Comparison of ENCODE assay signal across 8 mouse cellular contexts in genomic region chr5:53355069-53355468, GRCm38 (mm10).
A peak's percentile ranks its signal among the peaks of the same experiment; 100 is the strongest.
DNase-seq lines count a peak whose midpoint lies in the region; ATAC-seq lines count a peak whose summit lies in the region.

No protein-coding gene starts in this region.

- no peaks in the 10 kb centered on the region for H3K36me3 ChIP-seq in hindbrain, embryonic 14.5 days (replicated peaks; ENCODE audit: control insufficient read depth, insufficient read depth)

- no peak overlapping the region for H3K9ac ChIP-seq in hindbrain, embryonic 14.5 days

- WGBS in hindbrain, embryonic 14.5 days = under 1% methylated on average over 6 of the region's 6 CpGs

- no peaks in the 10 kb centered on the region for H3K27me3 ChIP-seq in hindbrain, embryonic 14.5 days (ENCODE audit: control insufficient read depth, insufficient read depth, low read length)

- H3K4me2 ChIP-seq in hindbrain, embryonic 14.5 days (replicated peaks) = peak overlapping the region; percentile 36

- peak; percentile 86 for ATAC-seq in hindbrain, embryonic 14.5 days (ENCODE audit: low FRiP score)

- no peaks in the 10 kb centered on the region for H3K9me3 ChIP-seq in hindbrain, embryonic 14.5 days (ENCODE audit: control insufficient read depth, low read length)

- H3K4me1 ChIP-seq in hindbrain, embryonic 14.5 days (replicated peaks; ENCODE audit: control insufficient read depth, insufficient read depth, low read length) = no peaks in the 10 kb centered on the region

- no peak overlapping the region for H3K4me3 ChIP-seq in hindbrain, embryonic 14.5 days (replicated peaks; ENCODE audit: low read length)

- DNase-seq in Muller cell, postnatal 12 days (ENCODE audit: inconsistent ontology term) = peak; percentile 82
- DNase-seq in cerebellum, adult 9-11 months = peak; percentile 47
- DNase-seq in frontal cortex, postnatal 25 days (ENCODE audit: low spot score in 2 of 2) = peak; percentile 78
- DNase-seq in hindbrain, embryonic 14.5 days (ENCODE audit: low spot score) = peak; percentile 81
- DNase-seq in layer of hippocampus, postnatal 25 days (ENCODE audit: extremely low spot score in 1 of 2, low spot score in 1 of 2) = peak; percentile 84 to 90
- DNase-seq in lung, postnatal 25 days (ENCODE audit: low spot score) = peak; percentile 69
- DNase-seq in retina, adult 2 months (ENCODE audit: low read depth, low spot score) = peak; percentile 15
- peak; percentile 82 for DNase-seq in thymus, postnatal 14 days

- no peak overlapping the region for H3K27ac ChIP-seq in hindbrain, embryonic 14.5 days

Comparison
In these comparisons a context has a peak if more than half of its experiments do, and no peak if none do; other contexts are left out.
1. DNase-seq: peak in every context shown above with its lines; median percentile 87 in layer of hippocampus, postnatal 25 days; 82 in Muller cell, postnatal 12 days; 82 in thymus, postnatal 14 days; 81 in hindbrain, embryonic 14.5 days; 78 in frontal cortex, postnatal 25 days; 69 in lung, postnatal 25 days; 47 in cerebellum, adult 9-11 months; 15 in retina, adult 2 months.